Mouse (Mus musculus): Measurements from ENCODE around the gene Brms1. TPM values are rescaled to one million over a fixed set of nuclear protein-coding genes. Genes with fewer than 3 reads are reported as not detected.

The Brms1 gene
- polyA plus RNA-seq, 1 experiment from 2014 or later = 21.6 TPM

- Histone ChIP-seq H3K4me2 (peak overlapping the region; percentile 95), H3K36me3 (peaks cover 24% of the 10 kb centered on the region), H3K27ac (replicated peaks) (peak overlapping the region; percentile 66; the same call in 1 of the 2 replicates), H3K27me3 (replicated peaks) (no peaks in the 10 kb centered on the region), H3K9me3 (replicated peaks) (no peaks in the 10 kb centered on the region), H3K9ac (replicated peaks) (peak overlapping the region; percentile 81), H3K4me1 (peaks cover 46% of the 10 kb centered on the region), H3K4me3 (replicated peaks) (peak overlapping the region; percentile 89)
- no peak for ATAC-seq (ENCODE audit: low FRiP score)
- 1% methylated on average over 16 of the region's 16 CpGs for WGBS
These were observed 434 bp downstream of the Brms1 start for GRCm38 (mm10) chr19:5041588-5041987.

DNA sequence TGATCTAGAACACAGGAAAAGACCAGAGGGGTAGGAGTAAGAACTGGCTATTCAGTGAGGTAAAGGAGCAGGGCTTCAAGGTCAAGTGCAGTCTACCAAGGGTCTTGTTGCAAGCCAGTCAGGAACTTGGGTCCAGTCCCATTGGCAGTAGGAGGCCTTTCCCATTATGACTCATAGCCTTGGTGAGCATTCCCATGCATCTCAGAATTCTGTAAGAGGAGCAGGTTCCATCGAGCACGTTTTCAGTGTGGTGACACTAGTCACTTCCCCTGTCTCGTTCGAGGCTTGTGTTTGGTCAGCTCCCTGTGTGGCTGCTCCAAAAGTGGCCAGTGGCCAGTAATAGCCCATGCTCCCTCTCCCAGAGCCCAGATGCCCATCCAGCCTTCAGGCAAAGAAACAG lies 4.4 kb downstream of the Brms1 start:
- WGBS = 84% methylated on average over 4 of the region's 4 CpGs
- Histone ChIP-seq H3K36me3 (peaks cover 49% of the 10 kb centered on the region), H3K9ac (replicated peaks) (no peak overlapping the region), H3K4me1 (peaks cover 32% of the 10 kb centered on the region), H3K27me3 (replicated peaks) (peaks cover 8% of the 10 kb centered on the region), H3K27ac (replicated peaks) (no peak overlapping the region), H3K4me3 (replicated peaks) (no peak overlapping the region), H3K4me2 (no peak overlapping the region), H3K9me3 (replicated peaks) (no peaks in the 10 kb centered on the region)
- ATAC-seq (ENCODE audit: low FRiP score) = no peak

DNA sequence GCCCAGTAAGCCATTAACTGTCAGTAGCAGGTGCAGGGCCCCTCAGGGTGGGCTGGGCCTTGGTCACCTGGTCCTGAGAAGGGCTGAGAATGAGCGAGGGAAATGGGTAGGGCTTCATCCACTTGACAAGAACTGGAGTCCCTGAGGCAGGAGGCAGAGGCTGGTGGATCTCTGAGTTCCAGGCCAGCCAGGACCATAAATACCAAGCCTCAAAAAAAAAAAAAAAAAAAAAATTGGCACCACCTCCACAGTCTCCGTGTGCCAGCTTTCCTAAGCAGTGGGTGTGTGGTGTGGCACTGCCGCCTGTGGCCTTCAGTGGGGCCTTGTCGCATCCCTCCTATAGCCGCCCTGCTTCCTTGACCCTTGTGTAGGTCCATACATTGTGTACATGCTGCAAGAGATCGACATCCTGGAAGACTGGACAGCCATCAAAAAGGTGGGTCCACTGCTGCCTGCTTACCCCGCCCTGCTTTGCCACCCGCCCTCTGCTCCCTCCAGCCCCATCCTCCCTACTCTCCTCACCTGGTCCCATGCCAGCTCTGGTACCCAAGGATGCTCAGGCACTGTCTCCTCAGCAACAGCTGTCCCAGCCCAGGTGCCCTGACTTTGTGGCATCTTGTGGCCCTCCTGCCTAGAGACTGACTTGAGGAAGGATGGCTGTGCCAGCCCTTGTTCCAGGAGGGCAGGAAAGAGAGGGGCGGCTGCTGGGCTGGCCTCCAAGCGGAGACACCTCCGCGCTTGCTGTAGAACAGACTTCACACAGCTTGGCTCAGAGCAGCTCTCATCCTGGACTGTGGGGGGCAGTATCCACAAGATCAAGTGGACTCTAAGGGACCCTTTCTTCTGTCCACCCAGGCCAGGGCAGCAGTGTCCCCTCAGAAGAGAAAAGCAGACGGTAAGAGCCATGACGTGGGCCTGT lies 7.2 kb downstream of the Brms1 start:
- Histone ChIP-seq H3K9me3 (replicated peaks) (no peaks in the 10 kb centered on the region), H3K27me3 (replicated peaks) (peaks cover 37% of the 10 kb centered on the region), H3K9ac (replicated peaks) (no peak overlapping the region; the same call in 1 of the 2 replicates), H3K4me1 (peaks cover 13% of the 10 kb centered on the region), H3K27ac (replicated peaks) (no peak overlapping the region), H3K4me3 (replicated peaks) (no peak overlapping the region), H3K36me3 (peaks cover 46% of the 10 kb centered on the region), H3K4me2 (no peak overlapping the region)
- 84% methylated on average over 14 of the region's 14 CpGs for WGBS
- no peak for ATAC-seq (ENCODE audit: low FRiP score)

GRCm38 (mm10) chr19:5049325-5049724 lies 8.2 kb downstream of the Brms1 start:
- Histone ChIP-seq H3K27ac (replicated peaks) (no peak overlapping the region), H3K9ac (replicated peaks) (no peak overlapping the region), H3K4me2 (no peak overlapping the region), H3K4me3 (replicated peaks) (no peak overlapping the region), H3K27me3 (replicated peaks) (peaks cover 41% of the 10 kb centered on the region), H3K36me3 (peaks cover 41% of the 10 kb centered on the region), H3K9me3 (replicated peaks) (no peaks in the 10 kb centered on the region), H3K4me1 (peaks cover 13% of the 10 kb centered on the region)
- WGBS = 85% methylated on average over 6 of the region's 6 CpGs
- ATAC-seq (ENCODE audit: low FRiP score) = no peak

- Histone ChIP-seq H3K27me3 (replicated peaks) (peaks cover 48% of the 10 kb centered on the region), H3K4me2 (peak within 1 kb of the TSS; percentile 24), H3K9ac (replicated peaks) (no peak within 1 kb of the TSS), H3K9me3 (replicated peaks) (no peaks in the 10 kb centered on the region), H3K4me3 (replicated peaks) (no peak within 1 kb of the TSS; the same call in 1 of the 2 replicates), H3K4me1 (peaks cover 13% of the 10 kb centered on the region), H3K27ac (replicated peaks) (no peak within 1 kb of the TSS), H3K36me3 (peaks cover 36% of the 10 kb centered on the region)
- WGBS = 21% methylated on average over 14 of the region's 14 CpGs
- 0 out of 2 replicates have a peak, but pooled peaks have one; percentile 15 for ATAC-seq (ENCODE audit: low FRiP score)
These were observed 9.1 kb downstream of the Brms1 start, which contains the start of gene Rin1 for GRCm38 (mm10) chr19:5050047-5050905. Rin1 (plus strand) TSS chr19:5050481.

GRCm38 (mm10) chr19:5051031-5051430 lies 9.9 kb downstream of the Brms1 start:
- Histone ChIP-seq H3K4me1 (peaks cover 13% of the 10 kb centered on the region), H3K27ac (replicated peaks) (no peak overlapping the region), H3K9me3 (replicated peaks) (no peaks in the 10 kb centered on the region), H3K4me3 (replicated peaks) (no peak overlapping the region), H3K9ac (replicated peaks) (no peak overlapping the region), H3K27me3 (replicated peaks) (peaks cover 48% of the 10 kb centered on the region), H3K36me3 (peaks cover 30% of the 10 kb centered on the region), H3K4me2 (peak overlapping the region; percentile 24)
- no peak for ATAC-seq (ENCODE audit: low FRiP score)
- 10% methylated on average over 17 of the region's 17 CpGs for WGBS

DNA sequence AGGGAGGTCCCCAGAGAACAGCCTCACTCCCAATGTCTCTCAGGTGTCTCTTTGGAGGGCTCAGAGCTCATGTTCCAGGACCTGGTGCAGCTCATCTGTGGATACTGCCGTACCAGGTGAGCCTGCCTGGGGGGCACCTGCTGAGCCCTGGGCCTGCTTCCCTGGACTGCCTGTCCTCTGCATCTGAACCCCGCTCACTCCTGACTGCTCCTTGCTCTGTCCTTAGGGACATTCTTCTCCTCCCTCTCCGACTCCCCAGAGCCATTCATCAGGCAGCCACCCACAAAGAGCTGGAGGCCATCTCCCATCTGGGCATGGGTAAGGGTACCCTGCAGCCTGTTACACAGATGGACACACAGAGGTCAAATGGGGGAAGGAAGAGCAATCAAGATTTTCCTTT lies 10.4 kb downstream of the Brms1 start:
- H3K4me1 ChIP-seq = peaks cover 18% of the 10 kb centered on the region
- no peaks in the 10 kb centered on the region for H3K9me3 ChIP-seq (replicated peaks)
- no peak for ATAC-seq (ENCODE audit: low FRiP score)
- peaks cover 26% of the 10 kb centered on the region for H3K36me3 ChIP-seq
- 44% methylated on average over 3 of the region's 3 CpGs for WGBS
- no peak overlapping the region for H3K9ac ChIP-seq (replicated peaks)
- peak overlapping the region; percentile 24; the same call in 1 of the 2 replicates for H3K4me2 ChIP-seq
- no peak overlapping the region for H3K4me3 ChIP-seq (replicated peaks)
- H3K27ac ChIP-seq (replicated peaks) = no peak overlapping the region
- peaks cover 48% of the 10 kb centered on the region for H3K27me3 ChIP-seq (replicated peaks)

DNA sequence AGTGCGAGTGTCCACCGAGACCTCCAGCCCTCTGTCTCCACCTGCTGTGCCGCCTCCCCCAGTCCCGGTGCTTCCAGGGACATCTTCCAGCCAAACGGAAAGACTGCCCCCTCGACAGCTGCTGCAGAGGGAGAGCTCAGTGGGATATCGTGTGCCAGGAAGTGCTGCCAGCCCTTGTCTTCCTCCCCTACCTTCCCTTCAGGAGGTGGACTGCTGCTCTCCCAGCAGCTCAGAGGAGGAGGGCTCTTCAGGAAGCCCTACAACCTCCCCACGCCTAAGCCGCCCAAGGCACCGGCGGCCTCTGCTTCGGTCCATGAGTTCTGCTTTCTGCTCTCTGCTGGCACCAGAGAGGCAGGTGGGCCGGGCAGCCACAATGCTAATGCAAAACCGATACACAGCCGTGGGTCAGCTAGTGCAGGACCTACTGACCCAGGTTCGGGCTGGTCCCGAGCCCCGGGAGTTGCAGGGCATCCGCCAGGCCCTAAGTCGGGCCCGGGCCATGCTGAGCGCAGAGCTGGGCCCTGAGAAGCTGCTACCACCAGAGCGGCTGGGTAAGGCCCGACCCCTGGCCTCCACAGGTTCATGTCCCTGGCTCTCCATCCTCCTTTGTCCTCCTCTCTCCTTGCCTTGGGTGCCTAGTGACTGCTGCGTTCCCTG lies 11.1 kb downstream of the Brms1 start:
- Histone ChIP-seq H3K36me3 (peaks cover 18% of the 10 kb centered on the region), H3K27me3 (replicated peaks) (peaks cover 48% of the 10 kb centered on the region), H3K4me3 (replicated peaks) (no peak overlapping the region), H3K27ac (replicated peaks) (no peak overlapping the region), H3K4me2 (no peak overlapping the region), H3K9me3 (replicated peaks) (no peaks in the 10 kb centered on the region), H3K4me1 (peaks cover 19% of the 10 kb centered on the region), H3K9ac (replicated peaks) (no peak overlapping the region)
- 33% methylated on average over 25 of the region's 25 CpGs for WGBS
- ATAC-seq (ENCODE audit: low FRiP score) = no peak

DNA sequence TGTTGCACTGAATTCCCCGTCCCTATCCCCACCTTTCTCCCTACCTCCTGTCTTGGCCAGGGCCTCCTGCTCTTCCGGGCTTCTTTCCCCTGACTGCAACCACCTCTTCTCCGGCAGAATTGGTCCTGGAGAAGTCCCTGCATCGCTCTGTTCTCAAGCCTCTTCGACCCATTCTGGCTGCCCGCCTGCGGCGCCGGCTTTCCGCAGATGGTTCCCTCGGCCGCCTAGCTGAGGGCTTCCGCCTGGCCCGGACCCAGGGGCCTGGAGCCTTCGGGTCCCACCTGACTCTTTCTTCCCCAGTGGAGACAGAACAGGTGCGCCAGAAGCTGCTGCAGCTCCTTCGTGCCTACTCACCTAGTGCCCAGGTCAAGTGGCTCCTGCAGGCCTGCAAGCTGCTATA lies 11.7 kb downstream of the Brms1 start:
- H3K4me2 ChIP-seq = no peak overlapping the region
- peaks cover 52% of the 10 kb centered on the region for H3K27me3 ChIP-seq (replicated peaks)
- no peak overlapping the region for H3K27ac ChIP-seq (replicated peaks)
- H3K4me3 ChIP-seq (replicated peaks) = no peak overlapping the region
- H3K36me3 ChIP-seq = peaks cover 12% of the 10 kb centered on the region; the same call in 1 of the 2 replicates
- peaks cover 19% of the 10 kb centered on the region for H3K4me1 ChIP-seq
- ATAC-seq (ENCODE audit: low FRiP score) = no peak
- 62% methylated on average over 17 of the region's 17 CpGs for WGBS
- no peaks in the 10 kb centered on the region for H3K9me3 ChIP-seq (replicated peaks)
- H3K9ac ChIP-seq (replicated peaks) = no peak overlapping the region

DNA sequence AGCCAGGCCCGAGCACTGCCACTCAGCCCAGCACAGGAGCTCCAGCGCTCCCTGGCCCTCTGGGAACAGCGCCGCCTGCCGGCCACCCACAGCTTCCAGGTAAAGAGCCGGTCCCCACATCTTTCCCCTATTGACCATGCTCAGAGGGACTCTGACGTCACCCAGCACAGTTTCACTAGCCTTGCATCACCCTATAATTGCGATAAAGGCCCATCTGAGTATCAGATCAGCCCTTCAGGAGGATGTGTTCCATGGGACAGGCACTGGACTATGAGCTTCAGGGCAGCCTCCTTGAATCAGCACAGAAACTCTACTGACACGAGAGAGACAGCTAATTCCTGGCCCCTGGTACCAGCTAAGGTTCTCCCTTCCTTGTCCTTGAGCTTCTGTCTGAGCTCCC lies 12.8 kb downstream of the Brms1 start:
- ATAC-seq (ENCODE audit: low FRiP score) = no peak
- Histone ChIP-seq H3K27me3 (replicated peaks) (peaks cover 56% of the 10 kb centered on the region), H3K36me3 (peaks cover 2% of the 10 kb centered on the region; the same call in 1 of the 2 replicates), H3K9ac (replicated peaks) (no peak overlapping the region), H3K4me2 (no peak overlapping the region), H3K4me1 (peaks cover 21% of the 10 kb centered on the region), H3K27ac (replicated peaks) (no peak overlapping the region), H3K9me3 (replicated peaks) (no peaks in the 10 kb centered on the region), H3K4me3 (replicated peaks) (no peak overlapping the region)
- WGBS = 24% methylated on average over 9 of the region's 9 CpGs

DNA sequence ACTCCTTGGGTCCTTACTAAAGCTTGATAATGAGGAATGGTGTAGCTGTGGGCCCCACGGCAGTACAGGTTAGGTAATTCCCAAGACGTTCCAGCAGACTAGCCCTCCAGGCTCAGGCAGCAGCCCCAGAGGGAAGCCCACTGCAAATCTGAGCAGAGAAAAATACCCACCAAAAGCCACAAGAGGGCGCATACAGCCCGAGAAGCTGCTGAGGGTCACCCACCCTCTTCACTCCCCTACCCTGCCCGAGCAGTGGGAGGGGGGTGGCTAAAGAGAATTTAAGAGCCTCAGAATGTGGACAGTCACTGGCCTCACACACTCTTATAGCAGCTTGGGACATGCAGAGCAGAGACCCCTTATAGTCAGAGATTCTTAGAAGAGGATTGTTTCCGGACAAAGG lies 15.1 kb downstream of the Brms1 start:
- H3K4me2 ChIP-seq = no peak overlapping the region
- 10% methylated on average over 6 of the region's 6 CpGs for WGBS
- no peak overlapping the region for H3K27ac ChIP-seq (replicated peaks)
- H3K4me1 ChIP-seq = peaks cover 18% of the 10 kb centered on the region
- no peak overlapping the region for H3K4me3 ChIP-seq (replicated peaks)
- ATAC-seq (ENCODE audit: low FRiP score) = no peak
- H3K27me3 ChIP-seq (replicated peaks) = peaks cover 41% of the 10 kb centered on the region
- H3K36me3 ChIP-seq = no peaks in the 10 kb centered on the region
- H3K9ac ChIP-seq (replicated peaks) = no peak overlapping the region
- no peaks in the 10 kb centered on the region for H3K9me3 ChIP-seq (replicated peaks)
